Mouse (Mus musculus) CH12.LX (cell line): ENCODE results near the gene Kifap3. TPM values are rescaled to one million over a fixed set of nuclear protein-coding genes. Genes with fewer than 3 reads are reported as not detected.

Experiments
- DNase-seq: peaks from one replicate; pipeline ENCODE4 v3.0.0-alpha.2; 2013; ENCODE audit errors: extremely low read depth
- H3K27ac ChIP-seq: 2 replicates; pipeline ENCODE4 v1.5.1; 2012; ENCODE audit warnings: low read depth, mild to moderate bottlenecking, control low read depth, moderate library complexity; ENCODE audit not compliant: insufficient read depth
- H3K27me3 ChIP-seq: replicated peaks from 2 replicates; pipeline ENCODE3; 2012; ENCODE audit warnings: inconsistent platforms
- H3K36me3 ChIP-seq, 2 experiments: replicated peaks in 1 of 2; 2 replicates each; pipeline versions ENCODE3 to v1.6.1; 2012; ENCODE audit warnings: inconsistent platforms in 1 of 2, low read length in 1 of 2, mild to moderate bottlenecking in 1 of 2, mixed read lengths in 1 of 2, moderate library complexity in 1 of 2; ENCODE audit not compliant: control insufficient read depth in 1 of 2, insufficient read depth in 1 of 2
- H3K4me1 ChIP-seq, 2 experiments: 2 replicates each; pipeline ENCODE4 v1.6.1; 2012; ENCODE audit warnings: inconsistent platforms in 1 of 2, moderate library complexity in 1 of 2; ENCODE audit not compliant: insufficient read depth in 2 of 2, control insufficient read depth in 1 of 2
- H3K4me2 ChIP-seq: 2 replicates; pipeline ENCODE4 v1.6.1; 2012; ENCODE audit warnings: low read depth, mild to moderate bottlenecking, control low read depth; ENCODE audit not compliant: poor library complexity, insufficient read depth, severe bottlenecking
- H3K4me3 ChIP-seq, 3 experiments: fragments of 150-350 bp in 1 of 3; sonication (generic) in 1 of 3; replicated peaks in 1 of 3; 2 replicates each; pipeline versions ENCODE3 to v1.5.1; 2011 to 2012; ENCODE audit warnings: low read depth in 2 of 3, low read length in 2 of 3, mild to moderate bottlenecking in 2 of 3, moderate library complexity in 2 of 3, control low read depth in 1 of 3, improper control_type of control experiment in 1 of 3, inconsistent platforms in 1 of 3, mixed read lengths in 1 of 3; ENCODE audit not compliant: poor library complexity in 1 of 3
- H3K79me2 ChIP-seq: replicated peaks from 2 replicates; pipeline ENCODE4 v1.6.1; 2012; ENCODE audit warnings: mild to moderate bottlenecking, moderate library complexity; ENCODE audit not compliant: control insufficient read depth, poor library complexity, insufficient read depth, severe bottlenecking; ENCODE audit errors: extremely low read depth
- H3K9ac ChIP-seq: 2 replicates; pipeline ENCODE4 v1.6.1; 2012; ENCODE audit warnings: low read depth, mild to moderate bottlenecking, control low read depth, moderate library complexity; ENCODE audit not compliant: insufficient read depth
- H3K9me3 ChIP-seq: replicated peaks from 2 replicates; pipeline ENCODE3; 2012; ENCODE audit warnings: low read length, inconsistent platforms, mixed read lengths
- BHLHE40 ChIP-seq: IDR thresholded peaks from 2 replicates; pipeline ENCODE4 v1.6.1; 2011; ENCODE audit warnings: mild to moderate bottlenecking, low read depth, low read length, improper control_type of control experiment
- CHD1 ChIP-seq: IDR thresholded peaks from 2 replicates; pipeline ENCODE4 v1.6.1; 2012; ENCODE audit warnings: low read depth, low read length, improper control_type of control experiment, inconsistent platforms
- CHD2 ChIP-seq: IDR thresholded peaks from 2 replicates; pipeline ENCODE4 v1.6.1; 2011; ENCODE audit warnings: low read length, improper control_type of control experiment
- ELF1 ChIP-seq: IDR thresholded peaks from 2 replicates; pipeline ENCODE4 v1.6.1; 2014; ENCODE audit warnings: low read depth, mild to moderate bottlenecking, inconsistent platforms, low read length, improper control_type of control experiment
- EP300 ChIP-seq: IDR thresholded peaks from 2 replicates; pipeline ENCODE4 v1.6.1; 2011; ENCODE audit warnings: low read length, improper control_type of control experiment
- ETS1 ChIP-seq: conservative IDR thresholded peaks from 2 replicates; pipeline ENCODE4 v1.6.1; 2012; ENCODE audit warnings: low read depth, mild to moderate bottlenecking, inconsistent platforms, low read length, improper control_type of control experiment, moderate library complexity
- GABPA ChIP-seq: IDR thresholded peaks from 2 replicates; pipeline ENCODE4 v1.6.1; 2012; ENCODE audit warnings: low read depth, low read length, improper control_type of control experiment, inconsistent platforms; ENCODE audit not compliant: insufficient replicate concordance
- HCFC1 ChIP-seq: IDR thresholded peaks from 2 replicates; pipeline ENCODE4 v1.6.1; 2012; ENCODE audit warnings: low read depth, mild to moderate bottlenecking, inconsistent platforms, low read length, improper control_type of control experiment
- KAT2A ChIP-seq: IDR thresholded peaks from 2 replicates; pipeline ENCODE4 v1.6.1; 2012; ENCODE audit warnings: low read length, improper control_type of control experiment, inconsistent platforms; ENCODE audit not compliant: insufficient replicate concordance
- MAX ChIP-seq: IDR thresholded peaks from 2 replicates; pipeline ENCODE4 v1.6.1; 2011; ENCODE audit warnings: low read length, improper control_type of control experiment
- MAZ ChIP-seq: IDR thresholded peaks from 2 replicates; pipeline ENCODE4 v1.6.1; 2012; ENCODE audit warnings: low read depth, mild to moderate bottlenecking, inconsistent platforms, low read length, improper control_type of control experiment, moderate library complexity
- MEF2A ChIP-seq: IDR thresholded peaks from 2 replicates; pipeline ENCODE4 v1.6.1; 2014; ENCODE audit warnings: low read depth, mild to moderate bottlenecking, inconsistent platforms, low read length, improper control_type of control experiment, borderline replicate concordance
- MXI1 ChIP-seq: IDR thresholded peaks from 2 replicates; pipeline ENCODE4 v1.6.1; 2011; ENCODE audit warnings: mild to moderate bottlenecking, low read depth, low read length, improper control_type of control experiment
- MYC ChIP-seq: IDR thresholded peaks from 2 replicates; pipeline ENCODE4 v1.6.1; 2011; ENCODE audit warnings: low read depth, mild to moderate bottlenecking, improper control_type of control experiment, low read length
- NELFE ChIP-seq: IDR thresholded peaks from 2 replicates; pipeline ENCODE4 v1.6.1; 2011; ENCODE audit warnings: low read depth, low read length, improper control_type of control experiment
- NRF1 ChIP-seq: IDR thresholded peaks from 2 replicates; pipeline ENCODE4 v1.6.1; 2014; ENCODE audit warnings: low read depth, mild to moderate bottlenecking, inconsistent platforms, low read length, improper control_type of control experiment, moderate library complexity
- PAX5 ChIP-seq: IDR thresholded peaks from 2 replicates; pipeline ENCODE4 v1.6.1; 2012; ENCODE audit warnings: low read length, inconsistent platforms, mixed read lengths
- POLR2A ChIP-seq: IDR thresholded peaks from 2 replicates; pipeline ENCODE4 v1.6.1; 2011; ENCODE audit warnings: low read depth, mild to moderate bottlenecking, improper control_type of control experiment, low read length
- SIN3A ChIP-seq: IDR thresholded peaks from 2 replicates; pipeline ENCODE4 v1.6.1; 2012; ENCODE audit warnings: low read length, improper control_type of control experiment, inconsistent platforms
- SMC3 ChIP-seq: IDR thresholded peaks from 2 replicates; pipeline ENCODE4 v1.6.1; 2011; ENCODE audit warnings: low read depth, low read length, improper control_type of control experiment
- TCF12 ChIP-seq: IDR thresholded peaks from 2 replicates; pipeline ENCODE4 v1.6.1; 2014; ENCODE audit warnings: low read depth, mild to moderate bottlenecking, inconsistent platforms, low read length, improper control_type of control experiment
- UBTF ChIP-seq: IDR thresholded peaks from 2 replicates; pipeline ENCODE4 v1.6.1; 2012; ENCODE audit warnings: low read depth, mild to moderate bottlenecking, inconsistent platforms, low read length, improper control_type of control experiment, moderate library complexity
- USF2 ChIP-seq: conservative IDR thresholded peaks from 2 replicates; pipeline ENCODE4 v1.6.1; 2011; ENCODE audit warnings: low read depth, low read length, improper control_type of control experiment
- ZKSCAN1 ChIP-seq: IDR thresholded peaks from 2 replicates; pipeline ENCODE4 v1.6.1; 2012; ENCODE audit warnings: low read depth, inconsistent platforms, low read length, improper control_type of control experiment, borderline replicate concordance
- dilution Hi-C: fragments of 300-500 bp; cut with MboI; formaldehyde crosslinking; loops from 2 replicates; pipeline ENCODE4 v1.14.3; 2020; ENCODE audit warnings: low sequenced_read_pairs; ENCODE audit not compliant: extremely low pct_unique_long_range_greater_than_20kb, extremely low pct_ligation_motif_present
- in situ Hi-C: fragments of 300-500 bp; cut with MboI; formaldehyde crosslinking; loops from 3 replicates; pipeline ENCODE4 v1.14.3; 2019; ENCODE audit warnings: low sequenced_read_pairs, low pct_ligation_motif_present, low pct_unique_long_range_greater_than_20kb, mixed read lengths
- polyA plus RNA-seq: library from polyadenylated mRNA; unstranded; fragments of >175 nt; gene quantifications from 2 replicates; pipeline ENCODE4 v1.2.1, GENCODE M21; 2012; ENCODE audit warnings: low read depth; ENCODE audit not compliant: insufficient read length
- total RNA-seq, 2 experiments: library from RNA; depleted of rRNA; stranded (reverse); fragments of 300-350 nt in 1 of 2; fragments of >200 nt in 1 of 2; gene quantifications; 2 replicates each; pipeline ENCODE4 v1.2.3; 2012 to 2014

The Kifap3 gene
- total and polyA plus RNA-seq, 3 experiments, result 0.08 to 0.10 TPM; not detected in 1

- peak within 1 kb of the TSS; percentile 67; the same call in 1 of the 2 replicates for H3K4me2 ChIP-seq
- dilution Hi-C loops, result no loop called here
- peaks cover 11 to 25% of the 10 kb centered on the region in 2 experiments for H3K4me1 ChIP-seq
- H3K27ac ChIP-seq, result no peak within 1 kb of the TSS
- H3K4me3 ChIP-seq, result peak within 1 kb of the TSS; percentile 82 to 95 (median 92)
- H3K27me3 ChIP-seq, result no peaks in the 10 kb centered on the region
- TF ChIP-seq CHD1 (no peak), SMC3 (no peak), MEF2A (no peak), EP300 (no peak), UBTF (no peak), USF2 (no peak), POLR2A (no peak)
- TF ChIP-seq, all 38 proteins: peak for 0
- H3K9me3 ChIP-seq, result no peaks in the 10 kb centered on the region
- DNase-seq, result no peak
- in situ Hi-C loops, result no loop called here
- peak within 1 kb of the TSS; percentile 87 for H3K9ac ChIP-seq
- peaks cover 29% of the 10 kb centered on the region for H3K79me2 ChIP-seq
- peaks cover 6 to 16% of the 10 kb centered on the region in 2 experiments for H3K36me3 ChIP-seq
Observed at GRCm38 (mm10) chr1:163928846-163929245, 149.5 kb downstream of the Kifap3 start, which contains the start of gene Scyl3. TSS of gene Scyl3 (plus strand) at chr1:163929100.

GRCm38 (mm10) chr1:163929636-163930457 lies 150.5 kb downstream of the Kifap3 start:
- TF ChIP-seq ELF1, result peak; percentile 97
- no peak for TF ChIP-seq ZKSCAN1
- peak; percentile 49; the same call in 1 of the 2 replicates for TF ChIP-seq NELFE
- TF ChIP-seq PAX5, result no peak
- no peak for TF ChIP-seq ETS1
- TF ChIP-seq GABPA, result no peak; the same call in 1 of the 2 replicates
- TF ChIP-seq NRF1, result peak; percentile 63
- TF ChIP-seq SIN3A, result peak; percentile 17
- no peak for TF ChIP-seq USF2
- TF ChIP-seq MAX, result no peak
- 0 out of 2 replicates have a peak, but pooled peaks have one; percentile 9 for TF ChIP-seq TCF12
- TF ChIP-seq KAT2A, result peak; percentile 70; the same call in 1 of the 2 replicates
- peak; percentile 69 for TF ChIP-seq MXI1
- TF ChIP-seq MYC, result no peak
- TF ChIP-seq CHD1, result no peak
- TF ChIP-seq CHD2, result peak; percentile 56
- TF ChIP-seq BHLHE40, result 0 out of 2 replicates have a peak, but pooled peaks have one; percentile 1
- TF ChIP-seq MAZ, result peak; percentile 82; the same call in 1 of the 2 replicates
- TF ChIP-seq HCFC1, result peak; percentile 90
- peak; percentile 62; the same call in 1 of the 2 replicates for TF ChIP-seq POLR2A
- TF ChIP-seq MEF2A, result 0 out of 2 replicates have a peak, but pooled peaks have one; percentile 5
- DNase-seq, result peak; percentile 89
- dilution Hi-C loops, result no loop called here
- H3K36me3 ChIP-seq, result peaks cover 14 to 26% of the 10 kb centered on the region in 2 experiments
- no peaks in the 10 kb centered on the region for H3K9me3 ChIP-seq
- peak overlapping the region; percentile 82 to 95 (median 92) for H3K4me3 ChIP-seq
- no peak overlapping the region for H3K27ac ChIP-seq
- H3K9ac ChIP-seq, result peak overlapping the region; percentile 87
- H3K4me1 ChIP-seq, result peaks cover 11 to 25% of the 10 kb centered on the region in 2 experiments
- peak overlapping the region; percentile 67; the same call in 1 of the 2 replicates for H3K4me2 ChIP-seq
- H3K27me3 ChIP-seq, result no peaks in the 10 kb centered on the region
- H3K79me2 ChIP-seq, result peaks cover 29% of the 10 kb centered on the region
- in situ Hi-C loops, result no loop called here
